In genomic region chr6:36988800-36989199, GRCm38 (mm10) we compare ENCODE assay signal across 16 mouse cellular contexts.
"Had no signal": no experiment of that assay in that cellular context is flagged by ENCODE, and none has a peak within 500 bp of the region (broad histone marks: within the 10 kb centered on the region; RNA-seq: fewer than 3 reads in every experiment).

No protein-coding gene starts in this region.

- H3K9ac ChIP-seq: limb, embryonic 13.5 days; liver, embryonic 13.5 days had no signal

- H3K27me3 ChIP-seq: limb, embryonic 13.5 days; liver, embryonic 13.5 days had no signal

- DNase-seq: kidney, adult 2 months; kidney, postnatal 25 days; layer of hippocampus, adult 9-11 months; left cerebral cortex, postnatal 4 days; liver, embryonic 13.5 days; lung, adult 2 months; lung, postnatal 14 days; lung, postnatal 4 days; midbrain, embryonic 14.5 days; thymus, adult 2 months; thymus, postnatal 14 days; thymus, postnatal 4 days had no signal

- H3K27ac ChIP-seq: kidney, postnatal 0 days; layer of hippocampus, adult 2 months; limb, embryonic 13.5 days; liver, embryonic 13.5 days had no signal

- H3K4me2 ChIP-seq: limb, embryonic 13.5 days; liver, embryonic 13.5 days; midbrain, embryonic 11.5 days had no signal

- H3K4me1 ChIP-seq: limb, embryonic 13.5 days; liver, embryonic 13.5 days had no signal

- H3K36me3 ChIP-seq: limb, embryonic 13.5 days; liver, embryonic 13.5 days had no signal

- H3K9me3 ChIP-seq: limb, embryonic 13.5 days; liver, embryonic 13.5 days had no signal

- H3K4me3 ChIP-seq: layer of hippocampus, adult 2 months; limb, embryonic 13.5 days; liver, embryonic 13.5 days had no signal
